Mouse (Mus musculus): ENCODE results near the gene Ubl4b.

- TF ChIP-seq TCF12 (IDR thresholded peaks at IDR 0.05; ENCODE audit: insufficient read depth, poor library complexity, severe bottlenecking) (no peak), POLR2A (IDR thresholded peaks at IDR 0.05; ENCODE audit: insufficient read length, low read depth) (no peak), MYOD1 (IDR thresholded peaks at IDR 0.05; ENCODE audit: control insufficient read depth in 1 of 3, insufficient read length in 2 of 3, low read depth in 2 of 3) (no peak)
Measured at GRCm38 (mm10) chr3:107565331-107565730, 10.5 kb upstream of the Ubl4b start.

Data from myocyte (in vitro differentiated cells).